21 mouse cellular contexts compared by ENCODE assay signal in genomic region chr3:106785130-106785529, GRCm38 (mm10). TPM values are rescaled to one million over a fixed set of nuclear protein-coding genes. Genes with fewer than 3 reads are reported as not detected.
DNase-seq lines count a peak whose midpoint lies in the region; ATAC-seq and TF ChIP-seq lines count a peak whose summit lies in the region.
"Had no signal": no experiment of that assay in that cellular context is flagged by ENCODE, and none has a peak within 500 bp of the region (broad histone marks: within the 10 kb centered on the region; RNA-seq: fewer than 3 reads in every experiment).

No protein-coding gene starts in this region.

- intact Hi-C loops in gastrocnemius, adult 2 months (cut with DNase I) = no loop called here

- no peak overlapping the region for H3K27ac ChIP-seq in gastrocnemius, adult 2 months
- H3K27ac ChIP-seq: embryonic facial prominence, embryonic 12.5 days; midbrain, embryonic 10.5 days; neural tube, embryonic 12.5 days had no signal

- H3K4me3 ChIP-seq in gastrocnemius, adult 2 months = no peak overlapping the region
- H3K4me3 ChIP-seq: embryonic facial prominence, embryonic 12.5 days; midbrain, embryonic 10.5 days; neural tube, embryonic 12.5 days had no signal

- TF ChIP-seq CTCF in gastrocnemius, adult 2 months (IDR thresholded peaks at IDR 0.05) = no peak

- ATAC-seq in megakaryocyte progenitor cell, adult 5-6 weeks (replicated peaks; ENCODE audit: poor library complexity) = peak; percentile 56

- peak; percentile 50 to 65 for DNase-seq in spleen, postnatal 36 days (ENCODE audit: low spot score in 2 of 2)
- no peak for DNase-seq in spleen, adult 18-20 months
- peak; percentile 77 for DNase-seq in T-cell, adult 2 months (ENCODE audit: low spot score)
- no peak for DNase-seq in gastrocnemius, adult 2 months
- DNase-seq in layer of hippocampus, postnatal 14 days (ENCODE audit: low spot score in 2 of 2) = no peak
- no peak for DNase-seq in right cerebral cortex, postnatal 4 days
- DNase-seq in urinary bladder, adult 2 months (ENCODE audit: low spot score) = no peak
- DNase-seq: cerebellum, postnatal 10 days; heart, postnatal 36 days; kidney, postnatal 14 days; retina, postnatal 1 day had no signal

RNA-seq across cellular contexts. Expression of gene Cd53, which starts 4.8 kb away (rescaled TPM):
- total RNA-seq in megakaryocyte progenitor cell, adult 5-6 weeks (2015) = 251 and 299 TPM in 2 replicates
- 245 and 306 TPM in 2 replicates for total RNA-seq in megakaryocyte progenitor cell, adult 5-6 weeks (2017)
- 1 to 10 TPM in 1 of 2 experiments, under 1 TPM in 1; 0.89 to 1.2 TPM for total RNA-seq in gastrocnemius, adult 2 months (2021)
- total RNA-seq in layer of hippocampus, postnatal 14 days (2021) = 10 to 100 TPM; 10.7 to 11.1 TPM
- polyA plus RNA-seq in urinary bladder, adult 2 months (2012; rRNA removed) = 15.5 and 16.6 TPM in 2 replicates

RNA-seq across cellular contexts. Expression of gene Olfr266, which starts 41.0 kb away (rescaled TPM):
- not detected in 2 replicates for total RNA-seq in megakaryocyte progenitor cell, adult 5-6 weeks (2015)
- not detected in 2 replicates for total RNA-seq in megakaryocyte progenitor cell, adult 5-6 weeks (2017)
- not detected for total RNA-seq in gastrocnemius, adult 2 months (2021)
- not detected for total RNA-seq in layer of hippocampus, postnatal 14 days (2021)
- not detected in 2 replicates for polyA plus RNA-seq in urinary bladder, adult 2 months (2012; rRNA removed)
- total RNA-seq: heart, adult 8-10 months; heart, postnatal 36 days; layer of hippocampus, postnatal 25 days had no signal
- polyA plus RNA-seq: embryonic facial prominence, embryonic 12.5 days; forebrain, embryonic 11.5 days; intestine, embryonic 14.5 days; limb, embryonic 11.5 days; midbrain, embryonic 10.5 days; neural tube, embryonic 12.5 days; stomach, embryonic 14.5 days had no signal

Comparison
In these comparisons a context has a peak if more than half of its experiments do, and no peak if none do; other contexts are left out.
1. DNase-seq: peak in spleen, postnatal 36 days (2 of 2) and T-cell, adult 2 months (single experiment); none in spleen, adult 18-20 months (0 of 2), gastrocnemius, adult 2 months (single experiment), layer of hippocampus, postnatal 14 days (0 of 2), right cerebral cortex, postnatal 4 days (single experiment) and urinary bladder, adult 2 months (single experiment).
2. RNA of gene Cd53, which starts 4.8 kb away (total RNA-seq): 245 to 306 TPM in megakaryocyte progenitor cell, adult 5-6 weeks; 10.7 to 11.1 TPM in layer of hippocampus, postnatal 14 days and 0.89 to 1.2 TPM in gastrocnemius, adult 2 months; every median in the first group is over 10 times any median in the second.